Mouse (Mus musculus) frontal cortex, adult 2 months (tissue): ENCODE data around the gene Cpt1c. TPM values are rescaled to one million over a fixed set of nuclear protein-coding genes. Genes with fewer than 3 reads are reported as not detected.

Source experiments
- DNase-seq, 2 experiments: peaks; one replicate each; pipeline ENCODE4 v3.0.0; 2022; ENCODE audit warnings: low spot score in 1 of 2; ENCODE audit errors: extremely low spot score in 1 of 2
- polyA plus RNA-seq: library from polyadenylated mRNA; depleted of rRNA; stranded (reverse); fragments of >200 nt; gene quantifications from 2 replicates; pipeline ENCODE4 v1.2.3, GENCODE M21; 2012

Gene Cpt1c
- polyA plus RNA-seq, 1 experiment, result 151 TPM

- no peak for DNase-seq
Observed at GRCm38 (mm10) chr7:44965975-44966374, 8.7 kb downstream of the Cpt1c start.

GRCm38 (mm10) chr7:44964990-44965389 is 9.7 kb downstream of the Cpt1c start:
- no peak for DNase-seq

- DNase-seq, result no peak
Observed at GRCm38 (mm10) chr7:44962831-44963230, 11.8 kb downstream of the Cpt1c start.

- DNase-seq, result no peak
Observed at GRCm38 (mm10) chr7:44962337-44962736, 12.3 kb downstream of the Cpt1c start.

GRCm38 (mm10) chr7:44960512-44960910 is 14.1 kb downstream of the Cpt1c start:
- DNase-seq, result no peak

- DNase-seq, result no peak
Observed at GRCm38 (mm10) chr7:44959874-44960511, 14.7 kb downstream of the Cpt1c start.

- no peak for DNase-seq
Observed at GRCm38 (mm10) chr7:44959281-44959680, 15.4 kb downstream of the Cpt1c start.

- peak in 1 of 2 experiments; percentile 61 for DNase-seq
Observed at GRCm38 (mm10) chr7:44958208-44958607, 16.4 kb downstream of the Cpt1c start.

- no peak for DNase-seq
Observed at GRCm38 (mm10) chr7:44957183-44957835, 17.3 kb downstream of the Cpt1c start.

GRCm38 (mm10) chr7:44956266-44956665 is 18.4 kb downstream of the Cpt1c start:
- DNase-seq, result no peak

GRCm38 (mm10) chr7:44955628-44956027 is 19.0 kb downstream of the Cpt1c start:
- peak in 1 of 2 experiments; percentile 49 for DNase-seq

- DNase-seq, result no peak
Observed at GRCm38 (mm10) chr7:44954091-44954885, 20.4 kb downstream of the Cpt1c start.

- DNase-seq, result no peak
Observed at GRCm38 (mm10) chr7:44953561-44953960, 21.1 kb downstream of the Cpt1c start.

GRCm38 (mm10) chr7:44952611-44953306 is 21.9 kb downstream of the Cpt1c start:
- peak; percentile 66 to 88 for DNase-seq

GRCm38 (mm10) chr7:44951960-44952359 is 22.7 kb downstream of the Cpt1c start:
- DNase-seq, result no peak

GRCm38 (mm10) chr7:44949922-44950321 is 24.7 kb downstream of the Cpt1c start:
- DNase-seq, result peak in 1 of 2 experiments; percentile 59

- no peak for DNase-seq
Observed at GRCm38 (mm10) chr7:44942904-44943303, 31.7 kb downstream of the Cpt1c start, which contains the start of gene Tsks. Gene Tsks (plus strand): TSS chr7:44943204.

- no peak for DNase-seq
Observed at GRCm38 (mm10) chr7:44938680-44939079, 36.0 kb downstream of the Cpt1c start.

GRCm38 (mm10) chr7:44929204-44930151 is 45.2 kb downstream of the Cpt1c start, which contains the start of gene Ap2a1:
Gene Ap2a1 (minus strand): TSS chr7:44929496.
- peak; percentile 100 for DNase-seq

- DNase-seq, result no peak
Observed at GRCm38 (mm10) chr7:44928570-44928969, 46.1 kb downstream of the Cpt1c start.
